In the genomic region with DNA sequence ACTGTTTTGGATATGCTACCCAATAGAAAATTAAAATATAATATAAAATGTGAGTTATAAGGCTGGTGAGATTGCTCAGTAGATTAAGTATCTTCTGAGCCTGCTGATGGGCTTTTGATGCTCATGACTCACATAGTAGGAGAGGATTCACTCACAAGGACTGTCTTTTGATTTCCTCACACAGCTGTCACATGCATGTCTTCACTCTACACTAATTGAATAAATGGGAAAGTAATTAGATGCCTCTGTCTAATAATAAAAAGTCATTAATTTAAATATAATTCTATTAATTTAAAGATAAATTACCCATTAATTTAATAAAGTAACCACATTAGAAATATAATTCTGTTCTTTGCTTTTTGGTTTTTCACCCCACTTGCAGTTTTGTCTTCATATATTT, we compare ENCODE assay signal across 17 mouse cellular contexts.
A peak's percentile ranks its signal among the peaks of the same experiment; 100 is the strongest.
DNase-seq lines count a peak whose midpoint lies in the region.
"Had no signal": no experiment of that assay in that cellular context is flagged by ENCODE, and none has a peak within 500 bp of the region (broad histone marks: within the 10 kb centered on the region; RNA-seq: fewer than 3 reads in every experiment).

No protein-coding gene starts in this region.

- DNase-seq in Muller cell, postnatal 12 days (ENCODE audit: inconsistent ontology term) = peak; percentile 59
- DNase-seq in retina, embryonic 14.5 days (ENCODE audit: low spot score) = peak; percentile 77
- DNase-seq in retina, postnatal 1 day = peak; percentile 82
- DNase-seq in ovary, postnatal 36 days (ENCODE audit: low spot score) = no peak
- no peak for DNase-seq in urinary bladder, postnatal 36 days (ENCODE audit: low spot score in 2 of 2)
- no peak for DNase-seq in layer of hippocampus, adult 18-20 months (ENCODE audit: low spot score in 2 of 2)
- DNase-seq: adrenal gland, adult 2 months; adrenal gland, adult 8-10 months; adrenal gland, postnatal 10 days; adrenal gland, postnatal 14 days; adrenal gland, postnatal 25 days; adrenal gland, postnatal 36 days; B cell, adult 2 months; cerebellum, adult 11 months; cerebellum, adult 11-12 months; cerebellum, adult 18-20 months; cerebellum, adult 2 months had no signal

Comparison
In these comparisons a context has a peak if more than half of its experiments do, and no peak if none do; other contexts are left out.
1. DNase-seq: peak in Muller cell, postnatal 12 days (single experiment), retina, embryonic 14.5 days (single experiment) and retina, postnatal 1 day (single experiment); none in ovary, postnatal 36 days (single experiment), urinary bladder, postnatal 36 days (0 of 2) and layer of hippocampus, adult 18-20 months (0 of 2).